Mouse (Mus musculus) lung, embryonic 14.5 days (tissue): ENCODE data around the gene Zfp961. TPM values are rescaled to one million over a fixed set of nuclear protein-coding genes. Genes with fewer than 3 reads are reported as not detected.
"Not testable (repeated sequence)": the region's sequence is repeated elsewhere in the genome, so short reads cannot be mapped to it uniquely, and the experiment has no call there.

Experiments used
- ATAC-seq: fragments of 200-750 bp; cut with Nextera tagmentation; 2 replicates; pipeline ENCODE4 v1.8.0; 2017; ENCODE audit warnings: mild to moderate bottlenecking, moderate TSS enrichment, moderate library complexity; ENCODE audit not compliant: insufficient read depth
- DNase-seq: peaks from one replicate; pipeline ENCODE4 v3.0.0-alpha.2; 2015
- H3K27ac ChIP-seq: fragments of 300-500 bp; sonication (generic); 2 replicates; pipeline ENCODE4 v1.5.1; 2014; ENCODE audit warnings: low read depth, mild to moderate bottlenecking, moderate library complexity
- H3K27me3 ChIP-seq: fragments of 300-500 bp; sonication (generic); 2 replicates; pipeline ENCODE4 v1.6.1; 2014; ENCODE audit warnings: low read length, control low read depth; ENCODE audit not compliant: insufficient read depth
- H3K36me3 ChIP-seq: fragments of 300-500 bp; sonication (generic); 2 replicates; pipeline ENCODE4 v1.6.1; 2014; ENCODE audit warnings: control low read depth; ENCODE audit not compliant: insufficient read depth
- H3K4me1 ChIP-seq: fragments of 300-500 bp; sonication (generic); 2 replicates; pipeline ENCODE4 v1.6.1; 2014; ENCODE audit warnings: antibody characterized with exemption, control low read depth; ENCODE audit not compliant: insufficient read depth
- H3K4me2 ChIP-seq: fragments of 300-500 bp; sonication (generic); 2 replicates; pipeline ENCODE4 v1.6.1; 2014; ENCODE audit warnings: mild to moderate bottlenecking
- H3K4me3 ChIP-seq: fragments of 300-500 bp; sonication (generic); 2 replicates; pipeline ENCODE4 v1.5.1; 2014; ENCODE audit warnings: low read depth, low read length
- H3K9ac ChIP-seq: fragments of 300-500 bp; sonication (generic); 2 replicates; pipeline ENCODE4 v1.6.1; 2014
- H3K9me3 ChIP-seq: fragments of 300-500 bp; sonication (generic); 2 replicates; pipeline ENCODE4 v1.6.1; 2016; ENCODE audit warnings: low read depth, low read length, control low read depth
- CTCF ChIP-seq: IDR thresholded peaks from 2 replicates; pipeline ENCODE4 v1.5.1; 2016; ENCODE audit warnings: antibody characterized with exemption, low read depth
- WGBS: fragments of 180-500 bp; shearing (Covaris S2); extraction: QIAGEN DNeasy Blood & Tissue Kit; methylation state at CpG from one replicate; pipeline ENCODE4 v1.1.7; 2014; 5-methylcytosine and 5-hydroxymethylcytosine counted together
- polyA plus RNA-seq: library from polyadenylated mRNA; unstranded; fragments of >200 nt; fragmentation: Nextera tagmentation; extraction: Ambion mirVana; gene quantifications from 2 replicates; pipeline ENCODE4 v1.2.1, GENCODE M21; 2014

Gene Zfp961
- polyA plus RNA-seq, 1 experiment from 2014 or later = 25.7 TPM

- H3K4me3 ChIP-seq = no peak overlapping the region
- H3K9me3 ChIP-seq = no peaks in the 10 kb centered on the region
- no peak overlapping the region for H3K9ac ChIP-seq
- no peak overlapping the region for H3K4me2 ChIP-seq
- no peak for ATAC-seq
- H3K4me1 ChIP-seq = no peaks in the 10 kb centered on the region
- H3K36me3 ChIP-seq = no peaks in the 10 kb centered on the region
- H3K27ac ChIP-seq = no peak overlapping the region
- TF ChIP-seq CTCF = no peak
- no peaks in the 10 kb centered on the region for H3K27me3 ChIP-seq
- DNase-seq = no peak
These were observed 52.1 kb downstream of the Zfp961 start for GRCm38 (mm10) chr8:72002942-72003341.

DNA sequence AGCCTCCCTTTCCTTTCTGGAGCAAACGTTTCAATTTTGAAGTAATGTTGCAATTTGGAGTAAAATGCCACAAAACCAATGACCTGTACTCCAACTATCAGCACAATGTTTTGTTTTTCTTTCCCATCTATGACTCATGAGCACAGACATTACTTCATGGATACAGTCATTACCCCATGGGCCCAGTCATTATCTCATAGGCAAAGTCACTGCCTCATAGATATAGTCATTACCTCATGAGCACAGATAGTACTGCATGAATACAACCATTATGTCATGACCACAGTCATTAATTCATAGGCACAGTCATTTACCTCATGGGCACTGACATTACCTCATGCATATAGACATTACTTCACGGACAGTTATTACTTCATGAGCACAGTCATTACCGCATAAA, 55.1 kb downstream of the Zfp961 start:
- no peak for DNase-seq
- Histone ChIP-seq H3K9me3 (no peaks in the 10 kb centered on the region), H3K27ac (no peak overlapping the region), H3K27me3 (no peaks in the 10 kb centered on the region), H3K4me1 (no peaks in the 10 kb centered on the region), H3K9ac (no peak overlapping the region), H3K36me3 (no peaks in the 10 kb centered on the region), H3K4me2 (no peak overlapping the region), H3K4me3 (no peak overlapping the region)
- no peak for TF ChIP-seq CTCF
- 77% methylated on average over 3 of the region's 3 CpGs for WGBS
- no peak for ATAC-seq

DNA sequence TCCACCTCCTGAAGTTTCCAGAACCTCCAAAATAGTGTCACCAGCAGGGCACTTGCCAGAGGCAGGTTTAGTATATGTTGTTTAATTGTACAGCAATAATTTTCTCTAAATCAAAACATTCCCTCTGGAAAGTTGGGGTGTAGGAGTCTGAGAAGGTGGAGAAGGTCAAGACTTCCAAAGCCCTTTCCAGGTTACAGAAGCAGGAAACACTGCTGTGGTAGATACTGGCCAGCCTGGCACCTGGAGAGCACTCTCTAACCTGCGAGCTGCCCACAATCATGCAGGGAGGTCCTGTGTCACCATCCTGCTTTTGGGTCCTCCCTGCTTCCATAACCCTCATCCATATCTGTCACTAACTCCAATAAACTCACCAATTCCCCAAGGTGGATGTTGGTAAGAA, 55.9 kb downstream of the Zfp961 start:
- Histone ChIP-seq H3K27ac (no peak overlapping the region), H3K4me1 (no peaks in the 10 kb centered on the region), H3K9ac (no peak overlapping the region), H3K36me3 (no peaks in the 10 kb centered on the region), H3K27me3 (no peaks in the 10 kb centered on the region), H3K4me3 (no peak overlapping the region), H3K4me2 (no peak overlapping the region), H3K9me3 (no peaks in the 10 kb centered on the region)
- ATAC-seq (no peak), DNase-seq (no peak)
- no peak for TF ChIP-seq CTCF
- WGBS = 68% methylated on average over 1 of the region's 1 CpGs

GRCm38 (mm10) chr8:72008134-72008641, 57.4 kb downstream of the Zfp961 start:
- H3K36me3 ChIP-seq = no peaks in the 10 kb centered on the region
- WGBS = 57% methylated on average over 3 of the region's 3 CpGs
- no peak overlapping the region for H3K4me2 ChIP-seq
- H3K9me3 ChIP-seq = no peaks in the 10 kb centered on the region
- no peak for TF ChIP-seq CTCF
- no peak overlapping the region for H3K4me3 ChIP-seq
- no peaks in the 10 kb centered on the region for H3K4me1 ChIP-seq
- ATAC-seq = no peak
- no peak overlapping the region for H3K27ac ChIP-seq
- peak; percentile 7 for DNase-seq
- no peaks in the 10 kb centered on the region for H3K27me3 ChIP-seq
- H3K9ac ChIP-seq = no peak overlapping the region

DNA sequence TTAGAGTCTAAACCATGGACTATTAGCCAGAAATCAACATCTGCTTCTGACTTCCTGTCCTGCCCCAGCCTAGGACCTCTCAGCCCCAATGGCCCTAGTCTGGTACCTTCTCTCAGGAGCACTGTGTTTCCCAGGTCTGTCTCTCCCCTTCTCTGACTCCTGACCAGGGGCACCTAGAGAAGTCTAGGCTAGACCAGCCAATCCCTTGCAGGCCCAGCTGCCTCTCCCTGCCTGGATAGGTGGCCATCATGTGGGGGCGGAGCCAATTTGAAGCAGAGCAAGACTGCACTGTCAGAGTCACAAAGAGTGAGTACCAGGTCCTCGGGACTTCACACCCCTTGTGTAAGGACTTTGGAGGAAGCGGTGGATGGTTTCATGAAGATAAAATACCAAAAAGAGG, 58.6 kb downstream of the Zfp961 start, which contains the start of gene Cyp4f18:
TSS of gene Cyp4f18 (minus strand) at position 154 of the 400 bp plus-strand sequence.
- H3K9me3 ChIP-seq = no peaks in the 10 kb centered on the region
- WGBS = 74% methylated on average over 3 of the region's 3 CpGs
- DNase-seq (no peak), ATAC-seq (no peak)
- no peaks in the 10 kb centered on the region for H3K27me3 ChIP-seq
- no peak within 1 kb of the TSS for H3K9ac ChIP-seq
- no peak within 1 kb of the TSS for H3K4me2 ChIP-seq
- no peaks in the 10 kb centered on the region for H3K4me1 ChIP-seq
- no peaks in the 10 kb centered on the region for H3K36me3 ChIP-seq
- no peak within 1 kb of the TSS for H3K27ac ChIP-seq
- TF ChIP-seq CTCF = no peak
- no peak within 1 kb of the TSS for H3K4me3 ChIP-seq

DNA sequence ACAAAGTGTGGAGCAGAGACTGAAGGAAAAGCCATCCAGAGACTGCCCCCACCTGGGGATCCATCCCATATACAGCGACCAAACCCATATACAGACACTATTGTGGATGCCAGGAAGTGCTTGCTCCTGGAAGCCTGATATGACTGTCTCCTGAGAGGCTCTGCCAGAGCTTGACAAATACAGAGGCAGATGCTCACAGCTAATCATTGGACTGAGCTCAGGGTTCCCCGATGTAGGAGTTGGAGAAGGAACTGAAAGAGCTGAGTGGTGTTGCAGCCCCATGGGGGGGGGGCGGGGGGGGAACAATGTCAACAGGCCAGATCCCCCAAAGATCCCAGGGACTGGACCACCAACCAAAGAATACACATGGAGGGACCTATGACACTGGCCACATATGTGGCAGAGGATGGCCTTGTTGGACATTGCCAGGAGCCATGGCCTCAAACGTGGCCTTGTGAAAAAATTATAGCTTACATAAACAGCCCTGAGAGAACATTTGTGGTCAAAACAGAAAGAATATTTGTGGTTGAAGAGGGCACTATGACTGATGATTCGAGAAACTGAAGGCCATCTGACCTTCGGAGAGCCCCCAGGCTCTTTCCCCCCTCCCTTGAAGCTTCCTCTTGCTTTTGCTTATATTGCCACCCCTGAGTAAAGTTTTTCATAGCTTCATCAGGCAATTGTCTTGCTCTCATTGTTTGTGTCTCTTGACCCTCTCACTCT, 62.8 kb downstream of the Zfp961 start:
- not testable (repeated sequence) for H3K9me3 ChIP-seq, H3K9ac ChIP-seq, H3K4me2 ChIP-seq, H3K36me3 ChIP-seq, H3K27me3 ChIP-seq, ATAC-seq, H3K4me3 ChIP-seq, H3K27ac ChIP-seq, H3K4me1 ChIP-seq, DNase-seq
- WGBS = 55% methylated on average over 6 of the region's 6 CpGs

DNA sequence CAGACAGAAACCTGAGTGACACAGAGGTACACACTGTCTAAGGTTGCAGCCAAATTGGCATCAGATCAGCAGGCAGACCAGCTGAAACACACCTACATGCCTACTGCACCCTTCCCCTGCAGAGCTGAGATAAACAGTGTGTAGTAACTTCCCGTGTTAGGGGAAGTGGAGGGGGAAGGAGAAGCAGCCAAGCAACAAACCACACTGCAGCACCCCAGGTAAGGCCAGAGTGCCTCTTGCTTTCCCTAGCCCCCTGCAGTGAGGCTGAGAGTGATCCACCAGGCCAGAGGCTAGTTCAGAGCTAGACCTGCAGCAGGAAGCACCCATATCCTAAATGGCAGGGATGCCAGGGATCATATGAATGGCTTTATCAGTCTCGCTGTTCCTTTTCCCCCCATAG, 66.5 kb downstream of the Zfp961 start:
- DNase-seq, H3K4me1 ChIP-seq, H3K9ac ChIP-seq, H3K4me3 ChIP-seq, H3K36me3 ChIP-seq, H3K9me3 ChIP-seq, ATAC-seq, H3K27ac ChIP-seq, H3K27me3 ChIP-seq, H3K4me2 ChIP-seq: not testable (repeated sequence)
- WGBS = 52% methylated on average over 2 of the region's 2 CpGs
